Mouse (Mus musculus) cerebellum, adult 11 months (tissue): ENCODE results near the gene Hoxd4.

Source experiments
- DNase-seq: peaks from one replicate; pipeline ENCODE4 v3.0.0; 2022

The Hoxd4 gene

GRCm38 (mm10) chr2:74732513-74733316, 21.0 kb downstream of the Hoxd4 start:
- DNase-seq, result no peak

- DNase-seq, result no peak
Measured at GRCm38 (mm10) chr2:74733317-74733661, 21.6 kb downstream of the Hoxd4 start.

- no peak for DNase-seq
Measured at GRCm38 (mm10) chr2:74733765-74734164, 22.0 kb downstream of the Hoxd4 start.

- DNase-seq, result no peak
Measured at GRCm38 (mm10) chr2:74734451-74734850, 22.7 kb downstream of the Hoxd4 start.

- no peak for DNase-seq
Measured at GRCm38 (mm10) chr2:74734996-74735811, 23.5 kb downstream of the Hoxd4 start.

GRCm38 (mm10) chr2:74735851-74736687, 24.3 kb downstream of the Hoxd4 start:
- DNase-seq, result no peak

- no peak for DNase-seq
Measured at GRCm38 (mm10) chr2:74736688-74737577, 25.2 kb downstream of the Hoxd4 start.

- DNase-seq, result no peak
Measured at GRCm38 (mm10) chr2:74737578-74738070, 25.9 kb downstream of the Hoxd4 start.

- no peak for DNase-seq
Measured at GRCm38 (mm10) chr2:74738623-74739475, 27.1 kb downstream of the Hoxd4 start.

GRCm38 (mm10) chr2:74739476-74739800, 27.7 kb downstream of the Hoxd4 start:
- DNase-seq, result no peak

- DNase-seq, result no peak
Measured at GRCm38 (mm10) chr2:74739869-74740268, 28.1 kb downstream of the Hoxd4 start.

- no peak for DNase-seq
Measured at GRCm38 (mm10) chr2:74740311-74741091, 28.8 kb downstream of the Hoxd4 start.

- DNase-seq, result no peak
Measured at GRCm38 (mm10) chr2:74741252-74741978, 29.7 kb downstream of the Hoxd4 start.

GRCm38 (mm10) chr2:74741979-74742277, 30.2 kb downstream of the Hoxd4 start:
- no peak for DNase-seq

GRCm38 (mm10) chr2:74745540-74746297, 34.0 kb downstream of the Hoxd4 start:
- DNase-seq, result no peak

- no peak for DNase-seq
Measured at GRCm38 (mm10) chr2:74746298-74746921, 34.7 kb downstream of the Hoxd4 start.

GRCm38 (mm10) chr2:74747006-74747405, 35.3 kb downstream of the Hoxd4 start:
- DNase-seq, result no peak

GRCm38 (mm10) chr2:74747661-74748141, 36.0 kb downstream of the Hoxd4 start:
- no peak for DNase-seq
